Mouse (Mus musculus): ENCODE results near the gene Cdk5rap3. TPM values are rescaled to one million over a fixed set of nuclear protein-coding genes. Genes with fewer than 3 reads are reported as not detected.

Cdk5rap3 gene
- polyA plus RNA-seq, 1 experiment from 2014 or later, result 50.9 TPM

- Histone ChIP-seq H3K9me3 (ENCODE audit: control insufficient read depth, low read length) (no peaks in the 10 kb centered on the region), H3K4me3 (ENCODE audit: control insufficient read depth in 1 of 2, insufficient read depth in 1 of 2, low read depth in 1 of 2, low read length in 2 of 2) (peak overlapping the region; percentile 38 to 40), H3K4me1 (ENCODE audit: control insufficient read depth in 2 of 2, insufficient read depth in 2 of 2, low read length in 2 of 2) (peaks cover 8 to 9% of the 10 kb centered on the region in 2 experiments; a peak in 3 of 4 replicates), H3K27me3 (ENCODE audit: control insufficient read depth, insufficient read depth, low read length) (peaks cover 20% of the 10 kb centered on the region), H3K4me2 (ENCODE audit: low read length) (peak overlapping the region; percentile 83), H3K27ac (replicated peaks in 1 of 2; ENCODE audit: control insufficient read depth in 1 of 2, insufficient read depth in 1 of 2, low read depth in 2 of 2, low read length in 2 of 2) (no peak overlapping the region), H3K9ac (ENCODE audit: low read length) (peak overlapping the region; percentile 44; the same call in 1 of the 2 replicates), H3K36me3 (ENCODE audit: control insufficient read depth, insufficient read depth, low read length) (no peaks in the 10 kb centered on the region)
- 0% methylated on average over 35 of the region's 35 CpGs for WGBS
- 0 out of 2 replicates have a peak, but pooled peaks have one; percentile 63 for ATAC-seq (ENCODE audit: insufficient number of reproducible peaks, insufficient read depth, low FRiP score, low read depth)
Measured at GRCm38 (mm10) chr11:96875745-96876144, 40.6 kb downstream of the Cdk5rap3 start.

GRCm38 (mm10) chr11:96875270-96875669, 41.0 kb downstream of the Cdk5rap3 start:
- ATAC-seq (ENCODE audit: insufficient number of reproducible peaks, insufficient read depth, low FRiP score, low read depth), result no peak
- Histone ChIP-seq H3K9ac (ENCODE audit: low read length) (no peak overlapping the region), H3K4me3 (ENCODE audit: control insufficient read depth in 1 of 2, insufficient read depth in 1 of 2, low read depth in 1 of 2, low read length in 2 of 2) (peak overlapping the region in 1 of 2 experiments; percentile 40; a peak in 2 of 4 replicates), H3K27me3 (ENCODE audit: control insufficient read depth, insufficient read depth, low read length) (peaks cover 20% of the 10 kb centered on the region), H3K36me3 (ENCODE audit: control insufficient read depth, insufficient read depth, low read length) (no peaks in the 10 kb centered on the region), H3K4me1 (ENCODE audit: control insufficient read depth in 2 of 2, insufficient read depth in 2 of 2, low read length in 2 of 2) (peaks cover 8 to 9% of the 10 kb centered on the region in 2 experiments; a peak in 3 of 4 replicates), H3K9me3 (ENCODE audit: control insufficient read depth, low read length) (no peaks in the 10 kb centered on the region), H3K27ac (replicated peaks in 1 of 2; ENCODE audit: control insufficient read depth in 1 of 2, insufficient read depth in 1 of 2, low read depth in 2 of 2, low read length in 2 of 2) (no peak overlapping the region), H3K4me2 (ENCODE audit: low read length) (peak overlapping the region; percentile 83)
- 33% methylated on average over 4 of the region's 4 CpGs for WGBS

- Histone ChIP-seq H3K4me3 (ENCODE audit: control insufficient read depth in 1 of 2, insufficient read depth in 1 of 2, low read depth in 1 of 2, low read length in 2 of 2) (no peak overlapping the region), H3K27ac (replicated peaks in 1 of 2; ENCODE audit: control insufficient read depth in 1 of 2, insufficient read depth in 1 of 2, low read depth in 2 of 2, low read length in 2 of 2) (no peak overlapping the region), H3K27me3 (ENCODE audit: control insufficient read depth, insufficient read depth, low read length) (peaks cover 20% of the 10 kb centered on the region), H3K4me2 (ENCODE audit: low read length) (no peak overlapping the region), H3K9ac (ENCODE audit: low read length) (no peak overlapping the region), H3K4me1 (ENCODE audit: control insufficient read depth in 2 of 2, insufficient read depth in 2 of 2, low read length in 2 of 2) (peaks cover 8 to 9% of the 10 kb centered on the region in 2 experiments; a peak in 3 of 4 replicates), H3K36me3 (ENCODE audit: control insufficient read depth, insufficient read depth, low read length) (no peaks in the 10 kb centered on the region), H3K9me3 (ENCODE audit: control insufficient read depth, low read length) (no peaks in the 10 kb centered on the region)
- no peak for ATAC-seq (ENCODE audit: insufficient number of reproducible peaks, insufficient read depth, low FRiP score, low read depth)
- WGBS, result 43% methylated on average over 11 of the region's 11 CpGs
Measured at GRCm38 (mm10) chr11:96873601-96874140, 42.6 kb downstream of the Cdk5rap3 start.

- H3K36me3 ChIP-seq (ENCODE audit: control insufficient read depth, insufficient read depth, low read length), result no peaks in the 10 kb centered on the region
- no peak for ATAC-seq (ENCODE audit: insufficient number of reproducible peaks, insufficient read depth, low FRiP score, low read depth)
- H3K9ac ChIP-seq (ENCODE audit: low read length), result peak overlapping the region; percentile 45; the same call in 1 of the 2 replicates
- no peaks in the 10 kb centered on the region for H3K9me3 ChIP-seq (ENCODE audit: control insufficient read depth, low read length)
- H3K4me2 ChIP-seq (ENCODE audit: low read length), result peak overlapping the region; percentile 19
- H3K4me3 ChIP-seq (ENCODE audit: control insufficient read depth in 1 of 2, insufficient read depth in 1 of 2, low read depth in 1 of 2, low read length in 2 of 2), result no peak overlapping the region
- 14% methylated on average over 24 of the region's 24 CpGs for WGBS
- H3K27ac ChIP-seq (replicated peaks in 1 of 2; ENCODE audit: control insufficient read depth in 1 of 2, insufficient read depth in 1 of 2, low read depth in 2 of 2, low read length in 2 of 2), result no peak overlapping the region
- peaks cover 20% of the 10 kb centered on the region for H3K27me3 ChIP-seq (ENCODE audit: control insufficient read depth, insufficient read depth, low read length)
- H3K4me1 ChIP-seq (ENCODE audit: control insufficient read depth in 2 of 2, insufficient read depth in 2 of 2, low read length in 2 of 2), result peaks cover 8 to 9% of the 10 kb centered on the region in 2 experiments; a peak in 3 of 4 replicates
Measured at GRCm38 (mm10) chr11:96872441-96873379, 43.6 kb downstream of the Cdk5rap3 start.

GRCm38 (mm10) chr11:96867149-96867548, 49.1 kb downstream of the Cdk5rap3 start:
- Histone ChIP-seq H3K4me3 (ENCODE audit: control insufficient read depth in 1 of 2, insufficient read depth in 1 of 2, low read depth in 1 of 2, low read length in 2 of 2) (no peak overlapping the region), H3K27ac (replicated peaks in 1 of 2; ENCODE audit: control insufficient read depth in 1 of 2, insufficient read depth in 1 of 2, low read depth in 2 of 2, low read length in 2 of 2) (no peak overlapping the region), H3K4me1 (ENCODE audit: control insufficient read depth in 2 of 2, insufficient read depth in 2 of 2, low read length in 2 of 2) (peaks cover 7 to 8% of the 10 kb centered on the region in 2 experiments), H3K9me3 (ENCODE audit: control insufficient read depth, low read length) (no peaks in the 10 kb centered on the region), H3K36me3 (ENCODE audit: control insufficient read depth, insufficient read depth, low read length) (no peaks in the 10 kb centered on the region), H3K4me2 (ENCODE audit: low read length) (no peak overlapping the region), H3K9ac (ENCODE audit: low read length) (no peak overlapping the region), H3K27me3 (ENCODE audit: control insufficient read depth, insufficient read depth, low read length) (no peaks in the 10 kb centered on the region; the same call in 1 of the 2 replicates)
- 8% methylated on average over 5 of the region's 5 CpGs for WGBS
- ATAC-seq (ENCODE audit: insufficient number of reproducible peaks, insufficient read depth, low FRiP score, low read depth), result no peak

GRCm38 (mm10) chr11:96863206-96863995, 52.9 kb downstream of the Cdk5rap3 start:
- Histone ChIP-seq H3K4me3 (ENCODE audit: control insufficient read depth in 1 of 2, insufficient read depth in 1 of 2, low read depth in 1 of 2, low read length in 2 of 2) (peak overlapping the region in 1 of 2 experiments; percentile 22; a peak in 1 of 4 replicates), H3K36me3 (ENCODE audit: control insufficient read depth, insufficient read depth, low read length) (no peaks in the 10 kb centered on the region), H3K9ac (ENCODE audit: low read length) (no peak overlapping the region), H3K27me3 (ENCODE audit: control insufficient read depth, insufficient read depth, low read length) (no peaks in the 10 kb centered on the region; the same call in 1 of the 2 replicates), H3K4me2 (ENCODE audit: low read length) (peak overlapping the region; percentile 54), H3K27ac (replicated peaks in 1 of 2; ENCODE audit: control insufficient read depth in 1 of 2, insufficient read depth in 1 of 2, low read depth in 2 of 2, low read length in 2 of 2) (0 out of 4 replicates have a peak overlapping the region, but pooled peaks of 1 of the 2 experiments have one; percentile 1), H3K9me3 (ENCODE audit: control insufficient read depth, low read length) (no peaks in the 10 kb centered on the region), H3K4me1 (ENCODE audit: control insufficient read depth in 2 of 2, insufficient read depth in 2 of 2, low read length in 2 of 2) (peaks cover 12 to 23% of the 10 kb centered on the region in 2 experiments)
- no peak for ATAC-seq (ENCODE audit: insufficient number of reproducible peaks, insufficient read depth, low FRiP score, low read depth)
- WGBS, result 18% methylated on average over 26 of the region's 26 CpGs

- peak overlapping the region; percentile 80 for H3K4me2 ChIP-seq (ENCODE audit: low read length)
- H3K4me1 ChIP-seq (ENCODE audit: control insufficient read depth in 2 of 2, insufficient read depth in 2 of 2, low read length in 2 of 2), result peaks cover 12 to 23% of the 10 kb centered on the region in 2 experiments
- H3K27ac ChIP-seq (replicated peaks in 1 of 2; ENCODE audit: control insufficient read depth in 1 of 2, insufficient read depth in 1 of 2, low read depth in 2 of 2, low read length in 2 of 2), result no peak overlapping the region
- H3K36me3 ChIP-seq (ENCODE audit: control insufficient read depth, insufficient read depth, low read length), result peaks cover 3% of the 10 kb centered on the region; the same call in 1 of the 2 replicates
- no peak overlapping the region for H3K4me3 ChIP-seq (ENCODE audit: control insufficient read depth in 1 of 2, insufficient read depth in 1 of 2, low read depth in 1 of 2, low read length in 2 of 2)
- H3K9me3 ChIP-seq (ENCODE audit: control insufficient read depth, low read length), result no peaks in the 10 kb centered on the region
- ATAC-seq (ENCODE audit: insufficient number of reproducible peaks, insufficient read depth, low FRiP score, low read depth), result no peak
- WGBS, result 73% methylated on average over 12 of the region's 12 CpGs
- H3K9ac ChIP-seq (ENCODE audit: low read length), result no peak overlapping the region
- H3K27me3 ChIP-seq (ENCODE audit: control insufficient read depth, insufficient read depth, low read length), result no peaks in the 10 kb centered on the region; the same call in 1 of the 2 replicates
Measured at GRCm38 (mm10) chr11:96862534-96862933, 53.8 kb downstream of the Cdk5rap3 start.

All from heart, embryonic 14.5 days (tissue).